Mouse (Mus musculus) liver, postnatal 0 days (tissue): ENCODE data around the gene Kcnj6.

ENCODE experiments used
- CTCF ChIP-seq: sonication (generic); IDR thresholded peaks from 2 replicates; pipeline ENCODE4 v1.5.1; 2016; ENCODE audit warnings: antibody characterized with exemption, low read depth
- EP300 ChIP-seq: IDR thresholded peaks from 2 replicates; pipeline ENCODE4 v1.6.1; 2016; ENCODE audit warnings: antibody characterized with exemption, low read depth, mild to moderate bottlenecking

- TF ChIP-seq CTCF (no peak), EP300 (no peak)
These were observed 113.6 kb downstream of the Kcnj6 start for GRCm38 (mm10) chr16:94883909-94884308.
